Mouse (Mus musculus) bone marrow, adult 2 months (tissue): Measurements from ENCODE around the gene Ppp3ca. TPM values are rescaled to one million over a fixed set of nuclear protein-coding genes. Genes with fewer than 3 reads are reported as not detected.

Source experiments
- H3K27ac ChIP-seq: fragments of 200-500 bp; 2 replicates; pipeline ENCODE4 v1.5.1; 2012; ENCODE audit warnings: low read depth, mild to moderate bottlenecking, control low read depth, inconsistent platforms, low read length; ENCODE audit not compliant: control insufficient read depth, poor library complexity, insufficient read depth
- H3K4me1 ChIP-seq: fragments of 200-500 bp; 2 replicates; pipeline ENCODE4 v1.6.1; 2011; ENCODE audit warnings: low read length; ENCODE audit not compliant: control insufficient read depth, insufficient read depth
- H3K4me3 ChIP-seq: fragments of 200-500 bp; replicated peaks from 2 replicates; pipeline ENCODE3; 2011; ENCODE audit warnings: mild to moderate bottlenecking, low read depth, low read length, control low read depth; ENCODE audit not compliant: control insufficient read depth
- CTCF ChIP-seq: fragments of 200-500 bp; IDR thresholded peaks from 2 replicates; pipeline ENCODE4 v1.5.1; 2011; ENCODE audit warnings: low read length, control low read depth; ENCODE audit not compliant: control insufficient read depth, insufficient read depth
- POLR2A ChIP-seq: fragments of 200-500 bp; IDR thresholded peaks from 2 replicates; pipeline ENCODE4 v1.6.1; 2011; ENCODE audit warnings: low read depth, mild to moderate bottlenecking, control low read depth, low read length, borderline replicate concordance; ENCODE audit not compliant: control insufficient read depth
- WGBS: fragments of 180-500 bp; shearing (Covaris S2); methylation state at CpG from one replicate; pipeline ENCODE4 v1.1.7; 2018; 5-methylcytosine and 5-hydroxymethylcytosine counted together
- polyA plus RNA-seq: library from polyadenylated mRNA; stranded (reverse); fragments of >200 nt; gene quantifications from 2 replicates; pipeline ENCODE4 v1.2.4, GENCODE M21; 2011; ENCODE audit warnings: low replicate concordance; ENCODE audit not compliant: missing spikeins, insufficient read depth, insufficient read length

Gene Ppp3ca
- polyA plus RNA-seq, 1 experiment: 25.9 TPM

DNA sequence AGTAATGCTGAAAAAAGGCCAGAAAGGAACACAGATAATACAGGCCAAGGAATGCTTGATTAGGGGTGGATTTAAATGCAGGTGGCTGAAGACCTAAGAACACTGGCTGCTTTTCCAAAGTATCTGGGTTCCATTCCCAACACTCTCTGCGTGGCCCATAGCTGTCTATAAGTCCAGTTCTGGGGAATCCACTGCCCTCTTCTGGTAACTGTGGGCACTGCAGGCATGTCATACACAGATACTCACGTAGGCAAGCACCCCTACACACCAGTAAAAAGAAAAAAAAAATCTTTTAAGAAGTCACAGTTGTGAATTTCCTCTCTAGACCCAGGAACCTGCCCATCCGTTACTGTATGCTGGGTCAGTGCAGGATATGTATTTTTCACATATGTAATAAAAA lies 167.7 kb downstream of the Ppp3ca start:
- no peak overlapping the region for H3K27ac ChIP-seq
- 51% methylated on average over 3 of the region's 3 CpGs for WGBS
- H3K4me1 ChIP-seq: no peaks in the 10 kb centered on the region; the same call in 1 of the 2 replicates
- no peak overlapping the region for H3K4me3 ChIP-seq
- TF ChIP-seq POLR2A: no peak
- TF ChIP-seq CTCF: peak; percentile 57

DNA sequence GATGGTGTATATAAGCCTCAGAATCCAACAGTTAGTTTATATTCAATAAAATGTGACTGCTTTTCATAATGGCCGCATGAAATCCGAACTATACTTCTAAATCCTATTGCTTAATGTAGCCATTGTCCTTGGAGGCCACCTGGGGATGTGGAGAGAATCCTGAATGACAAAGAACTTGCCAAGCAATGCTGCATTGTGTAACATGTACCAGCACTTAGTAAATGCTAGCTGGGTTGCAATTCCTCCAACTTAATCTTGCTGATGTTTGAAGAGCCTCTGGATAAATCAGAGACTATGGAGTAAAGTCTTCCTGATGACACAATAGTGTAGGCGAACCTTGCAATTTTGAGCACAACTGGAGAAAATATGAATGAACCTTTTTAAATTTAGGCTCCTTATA lies 171.4 kb downstream of the Ppp3ca start:
- 49% methylated on average over 3 of the region's 3 CpGs for WGBS
- H3K4me1 ChIP-seq: no peaks in the 10 kb centered on the region; the same call in 1 of the 2 replicates
- TF ChIP-seq CTCF (no peak), POLR2A (no peak)
- H3K4me3 ChIP-seq: no peak overlapping the region
- H3K27ac ChIP-seq: no peak overlapping the region

GRCm38 (mm10) chr3:136842384-136842783 lies 172.5 kb downstream of the Ppp3ca start:
- WGBS: 78% methylated on average over 1 of the region's 1 CpGs
- TF ChIP-seq CTCF (no peak), POLR2A (no peak)

DNA sequence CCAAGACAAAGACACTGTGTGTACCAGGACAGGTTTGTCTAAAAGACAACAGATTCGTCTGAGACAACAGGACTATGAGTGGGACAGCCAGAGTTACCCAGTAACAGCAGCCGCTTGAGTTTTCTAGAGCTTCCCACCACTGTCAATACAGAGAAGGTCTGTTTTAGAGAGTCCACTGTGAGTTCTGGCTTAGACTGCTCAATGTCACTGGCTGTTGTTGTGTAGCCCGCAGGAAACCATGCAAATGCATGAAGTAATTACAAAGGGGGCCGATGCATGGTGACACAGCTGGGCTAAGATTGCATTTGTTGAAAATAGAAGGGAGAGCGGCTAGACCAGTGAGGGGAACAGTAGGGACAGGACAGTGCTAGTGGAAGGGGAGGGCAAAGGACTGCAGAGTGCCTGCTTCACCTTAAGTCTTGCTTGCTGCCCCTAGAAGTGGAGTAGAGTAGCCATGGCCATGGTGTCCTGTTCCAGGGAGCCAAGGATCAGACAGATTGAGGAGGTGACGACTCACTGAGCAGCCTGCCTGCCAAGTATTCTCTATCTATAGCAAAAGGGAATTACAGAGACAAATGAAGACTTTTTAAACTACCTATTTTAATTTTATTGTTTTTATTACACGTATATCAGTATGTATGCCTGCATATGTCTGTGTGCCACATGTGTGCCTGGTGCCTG lies 174.0 kb downstream of the Ppp3ca start:
- 73% methylated on average over 7 of the region's 7 CpGs for WGBS
- H3K4me1 ChIP-seq: no peaks in the 10 kb centered on the region; the same call in 1 of the 2 replicates
- H3K27ac ChIP-seq: no peak overlapping the region
- TF ChIP-seq CTCF: no peak
- no peak for TF ChIP-seq POLR2A
- no peak overlapping the region for H3K4me3 ChIP-seq

More at GRCm38 (mm10) chr3:136842384-136842783, 172.5 kb downstream of the Ppp3ca start:
- Histone ChIP-seq H3K4me1 (no peaks in the 10 kb centered on the region; the same call in 1 of the 2 replicates), H3K27ac (no peak overlapping the region), H3K4me3 (no peak overlapping the region)

GRCm38 (mm10) chr3:136849035-136849434 lies 179.1 kb downstream of the Ppp3ca start:
- 74% methylated on average over 1 of the region's 1 CpGs for WGBS
- Histone ChIP-seq H3K27ac (no peak overlapping the region), H3K4me1 (no peaks in the 10 kb centered on the region; the same call in 1 of the 2 replicates), H3K4me3 (no peak overlapping the region)
- TF ChIP-seq CTCF (no peak), POLR2A (no peak)

- Histone ChIP-seq H3K27ac (no peak overlapping the region), H3K4me3 (no peak overlapping the region), H3K4me1 (no peaks in the 10 kb centered on the region)
- 81% methylated on average over 6 of the region's 6 CpGs for WGBS
- TF ChIP-seq POLR2A (no peak), CTCF (no peak)
Measured at GRCm38 (mm10) chr3:136852921-136853320, 183.0 kb downstream of the Ppp3ca start.

- no peak overlapping the region for H3K27ac ChIP-seq
- H3K4me3 ChIP-seq: no peak overlapping the region
- WGBS: 84% methylated on average over 4 of the region's 4 CpGs
- no peak for TF ChIP-seq CTCF
- TF ChIP-seq POLR2A: no peak
- no peaks in the 10 kb centered on the region for H3K4me1 ChIP-seq
Measured at GRCm38 (mm10) chr3:136853596-136853995, 183.7 kb downstream of the Ppp3ca start.

DNA sequence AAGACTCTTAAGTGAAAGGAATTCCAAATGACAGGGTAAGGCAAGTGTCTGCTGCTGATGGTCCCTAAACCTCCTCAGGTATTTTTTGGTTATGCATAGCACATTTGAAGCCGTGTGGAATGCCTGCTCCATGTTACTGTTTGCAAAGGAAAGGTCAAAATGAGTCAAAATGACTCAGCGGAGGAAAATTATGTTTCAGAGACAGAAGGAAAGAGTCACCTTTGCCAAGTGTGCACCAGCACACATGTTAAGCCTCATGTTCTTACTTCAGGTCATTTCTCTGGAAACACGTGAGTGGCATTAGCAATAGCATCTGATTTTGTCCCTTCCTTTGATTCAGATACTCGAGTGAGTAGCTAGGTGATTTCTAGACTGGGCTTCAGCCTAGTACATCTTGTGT lies 186.1 kb downstream of the Ppp3ca start:
- Histone ChIP-seq H3K4me1 (no peaks in the 10 kb centered on the region), H3K4me3 (no peak overlapping the region), H3K27ac (no peak overlapping the region)
- TF ChIP-seq POLR2A: no peak
- WGBS: 79% methylated on average over 4 of the region's 4 CpGs
